Comparison of ENCODE assay signal across 8 mouse cellular contexts in genomic region chr7:28597642-28598446, GRCm38 (mm10). TPM values are rescaled to one million over a fixed set of nuclear protein-coding genes. Genes with fewer than 3 reads are reported as not detected.
DNase-seq lines count a peak whose midpoint lies in the region; ATAC-seq and TF ChIP-seq lines count a peak whose summit lies in the region.

Gene Samd4b, minus strand, starts transcription at chr7:28598144.
Gene Pak4, minus strand, starts transcription at chr7:28598185.

- TF ChIP-seq POLR2A in cortical plate, adult 2 months (IDR thresholded peaks at IDR 0.05; ENCODE audit: extremely low read depth, insufficient read depth, low read length): no peak

- no peak for TF ChIP-seq CTCF in cortical plate, adult 2 months (IDR thresholded peaks at IDR 0.05; ENCODE audit: extremely low read depth, insufficient read depth, low read length)

- H3K4me3 ChIP-seq in cortical plate, adult 2 months (ENCODE audit: insufficient read depth, low read length): peak within 1 kb of the TSS; percentile 64

- H3K4me1 ChIP-seq in cortical plate, adult 2 months (ENCODE audit: control insufficient read depth, insufficient read depth, low read length): 0 out of 2 replicates have a peak, but pooled peaks cover 2% of the 10 kb centered on the region

- DNase-seq in gastrocnemius, postnatal 10 days: peak; percentile 99
- peak; percentile 99 for DNase-seq in induced T-regulatory cell, adult 2 months (ENCODE audit: low read depth)
- DNase-seq in left cerebral cortex, adult 9 months (ENCODE audit: low spot score in 2 of 2): peak; percentile 97 to 99
- peak; percentile 99 for DNase-seq in right cerebral cortex, postnatal 14 days
- peak; percentile 99 to 100 for DNase-seq in urinary bladder, postnatal 36 days (ENCODE audit: low spot score in 2 of 2)

- peak; percentile 95 for ATAC-seq in activated CD4-positive, CD25-positive, alpha-beta regulatory T cell, adult 4 months
- peak; percentile 95 for ATAC-seq in megakaryocyte progenitor cell, adult 5-6 weeks (replicated peaks; ENCODE audit: poor library complexity)

- no peak within 1 kb of the TSS for H3K27ac ChIP-seq in cortical plate, adult 2 months (ENCODE audit: insufficient read depth, low read length)

RNA-seq across cellular contexts. Expression of gene Samd4b, which starts in this region (rescaled TPM):
- 1 to 10 TPM; 6.2 to 7.4 TPM for polyA plus RNA-seq in activated CD4-positive, CD25-positive, alpha-beta regulatory T cell, adult 4 months (2017; shearing (Covaris generic))
- polyA plus RNA-seq in cortical plate, adult 2 months (2012; rRNA removed): 59.0 and 63.8 TPM in 2 replicates
- 10 to 100 TPM; 24.7 to 27.5 TPM for total RNA-seq in gastrocnemius, postnatal 10 days (2021)
- total RNA-seq in megakaryocyte progenitor cell, adult 5-6 weeks (2015): 20.7 TPM in 2 replicates
- total RNA-seq in megakaryocyte progenitor cell, adult 5-6 weeks (2017): 2.7 and 4.3 TPM in 2 replicates

RNA-seq across cellular contexts. Expression of gene Pak4, which starts in this region (rescaled TPM):
- 1 to 10 TPM; 2.3 to 2.8 TPM for polyA plus RNA-seq in activated CD4-positive, CD25-positive, alpha-beta regulatory T cell, adult 4 months (2017; shearing (Covaris generic))
- 8.0 and 8.2 TPM in 2 replicates for polyA plus RNA-seq in cortical plate, adult 2 months (2012; rRNA removed)
- total RNA-seq in gastrocnemius, postnatal 10 days (2021): 1 to 10 TPM; 5.5 to 7.0 TPM
- 5.6 and 6.4 TPM in 2 replicates for total RNA-seq in megakaryocyte progenitor cell, adult 5-6 weeks (2015)
- 3.3 and 3.9 TPM in 2 replicates for total RNA-seq in megakaryocyte progenitor cell, adult 5-6 weeks (2017)
